Mouse (Mus musculus) MEL (cell line): ENCODE results near the gene Rps6kb2. TPM values are rescaled to one million over a fixed set of nuclear protein-coding genes. Genes with fewer than 3 reads are reported as not detected.

Experiments used
- DNase-seq: peaks from one replicate; pipeline ENCODE4 v3.0.0; 2011; ENCODE audit warnings: low read depth, low spot score
- H3K27ac ChIP-seq: 2 replicates; pipeline ENCODE4 v1.5.1; 2012; ENCODE audit warnings: low read depth, mild to moderate bottlenecking, control low read depth, low read length, moderate library complexity; ENCODE audit not compliant: control insufficient read depth
- H3K27me3 ChIP-seq, 2 experiments: fragments of 150-350 bp in 1 of 2; sonication (generic) in 1 of 2; 2 replicates each; pipeline ENCODE4 v1.6.1; 2012; ENCODE audit warnings: low read length in 2 of 2, mild to moderate bottlenecking in 2 of 2, improper control_type of control experiment in 1 of 2, moderate library complexity in 1 of 2; ENCODE audit not compliant: insufficient read depth in 2 of 2, control insufficient read depth in 1 of 2
- H3K36me3 ChIP-seq, 2 experiments: 2 replicates each; pipeline ENCODE4 v1.6.1; 2012 to 2014; ENCODE audit warnings: low read length in 2 of 2, improper control_type of control experiment in 1 of 2, inconsistent platforms in 1 of 2, mild to moderate bottlenecking in 1 of 2; ENCODE audit not compliant: insufficient read depth in 2 of 2, control insufficient read depth in 1 of 2
- H3K4me1 ChIP-seq, 2 experiments: fragments of 150-350 bp in 1 of 2; sonication (generic) in 1 of 2; 2 replicates each; pipeline ENCODE4 v1.6.1; 2012; ENCODE audit warnings: low read length in 2 of 2, improper control_type of control experiment in 1 of 2, mild to moderate bottlenecking in 1 of 2; ENCODE audit not compliant: insufficient read depth in 2 of 2, control insufficient read depth in 1 of 2
- H3K4me3 ChIP-seq, 2 experiments: fragments of 150-350 bp in 1 of 2; sonication (generic) in 1 of 2; 2 replicates each; pipeline ENCODE4 v1.5.1; 2012; ENCODE audit warnings: low read depth in 2 of 2, low read length in 2 of 2, mild to moderate bottlenecking in 2 of 2, moderate library complexity in 2 of 2, control low read depth in 1 of 2, improper control_type of control experiment in 1 of 2; ENCODE audit not compliant: control insufficient read depth in 1 of 2, insufficient read depth in 1 of 2
- H3K79me2 ChIP-seq: 2 replicates; pipeline ENCODE4 v1.6.1; 2012; ENCODE audit warnings: mild to moderate bottlenecking, low read length, moderate library complexity; ENCODE audit not compliant: control insufficient read depth, poor library complexity, insufficient read depth
- H3K9ac ChIP-seq: 2 replicates; pipeline ENCODE4 v1.6.1; 2012; ENCODE audit warnings: low read depth, mild to moderate bottlenecking, control low read depth, low read length, moderate library complexity; ENCODE audit not compliant: control insufficient read depth, poor library complexity, severe bottlenecking
- H3K9me3 ChIP-seq: fragments of 150-350 bp; sonication (generic); replicated peaks from 2 replicates; pipeline ENCODE4 v1.6.1; 2012; ENCODE audit warnings: mild to moderate bottlenecking, low read length, improper control_type of control experiment, moderate library complexity; ENCODE audit not compliant: insufficient read depth
- CHD2 ChIP-seq: IDR thresholded peaks from 2 replicates; pipeline ENCODE4 v1.6.1; 2011; ENCODE audit warnings: low read length, improper control_type of control experiment
- CTCF ChIP-seq, 3 experiments: IDR thresholded peaks in 2 of 3; conservative IDR thresholded peaks in 1 of 3; 2 replicates each; pipeline ENCODE4 v1.5.1; 2011 to 2012; ENCODE audit warnings: low read length in 3 of 3, low read depth in 2 of 3, mild to moderate bottlenecking in 2 of 3, improper control_type of control experiment in 1 of 3, inconsistent platforms in 1 of 3, mixed read lengths in 1 of 3, moderate library complexity in 1 of 3; ENCODE audit not compliant: control insufficient read depth in 1 of 3, insufficient read depth in 1 of 3, poor library complexity in 1 of 3, severe bottlenecking in 1 of 3
- ELF1 ChIP-seq: IDR thresholded peaks from 2 replicates; pipeline ENCODE4 v1.6.1; 2014; ENCODE audit warnings: low read depth, mild to moderate bottlenecking, inconsistent platforms, low read length, improper control_type of control experiment, moderate library complexity
- ETS1 ChIP-seq: IDR thresholded peaks from 2 replicates; pipeline ENCODE4 v1.6.1; 2012; ENCODE audit warnings: low read depth, mild to moderate bottlenecking, inconsistent platforms, low read length, improper control_type of control experiment, moderate library complexity
- GATA1 ChIP-seq: IDR thresholded peaks from 2 replicates; pipeline ENCODE4 v1.6.1; 2011; ENCODE audit warnings: low read depth, low read length, improper control_type of control experiment
- HCFC1 ChIP-seq: IDR thresholded peaks from 2 replicates; pipeline ENCODE4 v1.6.1; 2012; ENCODE audit warnings: low read depth, mild to moderate bottlenecking, inconsistent platforms, low read length, improper control_type of control experiment, moderate library complexity
- KAT2A ChIP-seq: conservative IDR thresholded peaks from 2 replicates; pipeline ENCODE4 v1.6.1; 2012; ENCODE audit warnings: low read depth, low read length, improper control_type of control experiment, inconsistent platforms
- MAFK ChIP-seq: IDR thresholded peaks from 2 replicates; pipeline ENCODE4 v1.6.1; 2011; ENCODE audit warnings: low read depth, mild to moderate bottlenecking, low read length, improper control_type of control experiment, borderline replicate concordance
- MXI1 ChIP-seq: IDR thresholded peaks from 2 replicates; pipeline ENCODE4 v1.6.1; 2011; ENCODE audit warnings: mild to moderate bottlenecking, low read depth, low read length, improper control_type of control experiment
- MYB ChIP-seq: IDR thresholded peaks from 2 replicates; pipeline ENCODE4 v1.6.1; 2011; ENCODE audit warnings: mild to moderate bottlenecking, low read depth, low read length, improper control_type of control experiment
- MYC ChIP-seq: IDR thresholded peaks from 2 replicates; pipeline ENCODE4 v1.6.1; 2011; ENCODE audit warnings: low read depth, mild to moderate bottlenecking, low read length, improper control_type of control experiment, moderate library complexity
- NRF1 ChIP-seq: IDR thresholded peaks from 2 replicates; pipeline ENCODE4 v1.6.1; 2014; ENCODE audit warnings: low read depth, mild to moderate bottlenecking, inconsistent platforms, low read length, improper control_type of control experiment, moderate library complexity; ENCODE audit not compliant: poor library complexity, insufficient read depth, severe bottlenecking
- POLR2AphosphoS2 ChIP-seq: IDR thresholded peaks from 2 replicates; pipeline ENCODE4 v1.6.1; 2011; ENCODE audit warnings: low read length, improper control_type of control experiment
- RAD21 ChIP-seq: IDR thresholded peaks from 2 replicates; pipeline ENCODE4 v1.6.1; 2011; ENCODE audit warnings: mild to moderate bottlenecking, low read depth, low read length, improper control_type of control experiment
- SIN3A ChIP-seq: IDR thresholded peaks from 2 replicates; pipeline ENCODE4 v1.6.1; 2012; ENCODE audit warnings: low read length, improper control_type of control experiment, inconsistent platforms
- TBP ChIP-seq: IDR thresholded peaks from 2 replicates; pipeline ENCODE4 v1.8.0; 2011; ENCODE audit warnings: low read depth, low read length, improper control_type of control experiment
- TCF12 ChIP-seq: IDR thresholded peaks from 2 replicates; pipeline ENCODE4 v1.6.1; 2014; ENCODE audit warnings: low read depth, mild to moderate bottlenecking, inconsistent platforms, low read length, improper control_type of control experiment, moderate library complexity
- UBTF ChIP-seq: IDR thresholded peaks from 2 replicates; pipeline ENCODE4 v1.6.1; 2012; ENCODE audit warnings: low read depth, mild to moderate bottlenecking, inconsistent platforms, low read length, improper control_type of control experiment, moderate library complexity, borderline replicate concordance; ENCODE audit not compliant: insufficient read depth
- USF1 ChIP-seq: IDR thresholded peaks from 2 replicates; pipeline ENCODE4 v1.6.1; 2014; ENCODE audit warnings: low read depth, mild to moderate bottlenecking, inconsistent platforms, low read length, improper control_type of control experiment, moderate library complexity
- USF2 ChIP-seq, 2 experiments: IDR thresholded peaks; 2 replicates each; pipeline ENCODE4 v1.6.1; 2011 to 2012; ENCODE audit warnings: improper control_type of control experiment in 2 of 2, low read length in 2 of 2, borderline replicate concordance in 1 of 2, inconsistent platforms in 1 of 2, low read depth in 1 of 2, mild to moderate bottlenecking in 1 of 2; ENCODE audit not compliant: insufficient read depth in 1 of 2
- ZKSCAN1 ChIP-seq: IDR thresholded peaks from 2 replicates; pipeline ENCODE4 v1.6.1; 2012; ENCODE audit warnings: low read depth, mild to moderate bottlenecking, inconsistent platforms, low read length, improper control_type of control experiment, moderate library complexity
- ZNF384 ChIP-seq: IDR thresholded peaks from 2 replicates; pipeline ENCODE4 v1.6.1; 2012; ENCODE audit warnings: low read depth, mild to moderate bottlenecking, inconsistent platforms, low read length, improper control_type of control experiment
- polyA plus RNA-seq, 2 experiments: library from polyadenylated mRNA; stranded (reverse) in 1 of 2; unstranded in 1 of 2; fragments of >175 nt in 1 of 2; fragments of >200 nt in 1 of 2; gene quantifications; 2 replicates each; pipeline versions ENCODE4 v1.2.1 to v1.2.4; 2012; ENCODE audit warnings: low replicate concordance in 2 of 2, low read depth in 1 of 2; ENCODE audit not compliant: insufficient read length in 2 of 2, insufficient read depth in 1 of 2, missing spikeins in 1 of 2
- total RNA-seq: library from RNA; depleted of rRNA; stranded (reverse); fragments of 300-350 nt; gene quantifications from 2 replicates; pipeline ENCODE4 v1.2.3, GENCODE M21; 2012

Rps6kb2 gene
- total and polyA plus RNA-seq, 3 experiments = 8.7 to 19.8 TPM; not detected in 1

- no peak for TF ChIP-seq CHD2
- no peak for TF ChIP-seq USF1
- no peak for TF ChIP-seq UBTF
- TF ChIP-seq RAD21 = no peak
- peak; percentile 13; the same call in 1 of the 2 replicates for TF ChIP-seq SIN3A
- peak; percentile 70 for DNase-seq
- Histone ChIP-seq H3K36me3 (0 out of 4 replicates have a peak, but pooled peaks cover 0 to 2% of the 10 kb centered on the region in 2 experiments), H3K27ac (no peak overlapping the region), H3K9me3 (no peaks in the 10 kb centered on the region), H3K79me2 (no peaks in the 10 kb centered on the region), H3K27me3 (no peaks in the 10 kb centered on the region), H3K9ac (no peak overlapping the region), H3K4me3 (no peak overlapping the region), H3K4me1 (no peaks in the 10 kb centered on the region)
These were observed 18.7 kb upstream of the Rps6kb2 start for GRCm38 (mm10) chr19:4181892-4182291.

- Histone ChIP-seq H3K36me3 (0 out of 4 replicates have a peak, but pooled peaks cover 0 to 2% of the 10 kb centered on the region in 2 experiments), H3K9ac (no peak overlapping the region), H3K4me1 (no peaks in the 10 kb centered on the region), H3K27me3 (no peaks in the 10 kb centered on the region), H3K27ac (no peak overlapping the region), H3K9me3 (no peaks in the 10 kb centered on the region), H3K79me2 (no peaks in the 10 kb centered on the region), H3K4me3 (no peak overlapping the region)
- DNase-seq = no peak
- TF ChIP-seq ETS1 (no peak), HCFC1 (no peak), MYB (no peak), UBTF (no peak), ELF1 (no peak), TBP (no peak), USF2 (IDR thresholded peaks at IDR 0.05; ENCODE audit: borderline replicate concordance in 1 of 2, insufficient read depth in 1 of 2, low read depth in 1 of 2, low read length in 2 of 2) (no peak), TCF12 (no peak), ZNF384 (no peak), KAT2A (no peak), POLR2AphosphoS2 (no peak), ZKSCAN1 (no peak), CTCF (IDR thresholded peaks at IDR 0.05 in 2 of 3, conservative IDR thresholded peaks at IDR 0.05 in 1 of 3; ENCODE audit: control insufficient read depth in 1 of 3, insufficient read depth in 1 of 3, low read depth in 2 of 3, low read length in 3 of 3, poor library complexity in 1 of 3, severe bottlenecking in 1 of 3) (no peak), GATA1 (no peak), MAFK (no peak), MXI1 (no peak), NRF1 (no peak), MYC (no peak)
These were observed 17.3 kb upstream of the Rps6kb2 start for GRCm38 (mm10) chr19:4180411-4180810.
